Mouse (Mus musculus) G1E (cell line): ENCODE measurements around the gene Tnfsf4.

Source experiments
- CTCF ChIP-seq: IDR thresholded peaks from 2 replicates; pipeline ENCODE4 v1.5.1; 2012; ENCODE audit warnings: low read depth, low read length, inconsistent platforms, mixed read lengths
- TAL1 ChIP-seq: conservative IDR thresholded peaks from 2 replicates; pipeline ENCODE4 v1.6.1; 2012; ENCODE audit warnings: low read depth, low read length, inconsistent platforms, mixed read lengths

DNA sequence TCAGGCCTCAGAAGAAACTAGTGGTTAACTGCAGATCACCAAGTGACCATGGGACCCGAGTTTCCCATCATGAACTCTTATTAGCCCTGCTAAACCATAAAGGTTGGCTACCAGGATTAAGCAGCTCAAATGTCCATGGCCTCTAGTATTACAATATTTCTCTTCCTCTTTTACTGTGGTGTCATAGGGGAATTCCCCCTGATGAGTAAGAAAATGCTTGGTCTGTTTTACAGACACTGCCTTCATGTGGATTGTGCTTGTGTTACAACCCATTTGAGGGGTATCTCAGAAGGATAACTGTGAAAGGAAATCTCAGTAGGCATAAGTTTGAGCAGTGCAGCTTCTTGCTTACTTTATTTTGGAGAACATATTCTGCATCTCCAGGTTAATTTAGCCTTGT is 44.2 kb upstream of the Tnfsf4 start:
- TF ChIP-seq CTCF (no peak), TAL1 (no peak)
